Mouse (Mus musculus) lung, adult 2 months (tissue): Measurements from ENCODE around the gene Babam2.

Experiments
- CTCF ChIP-seq: fragments of 200-500 bp; IDR thresholded peaks from 2 replicates; pipeline ENCODE4 v1.5.1; 2011; ENCODE audit warnings: mild to moderate bottlenecking, low read length, control low read depth; ENCODE audit not compliant: insufficient read depth
- POLR2A ChIP-seq: fragments of 200-500 bp; IDR thresholded peaks from 2 replicates; pipeline ENCODE4 v1.6.1; 2011; ENCODE audit warnings: low read depth, mild to moderate bottlenecking, control low read depth, low read length, borderline replicate concordance; ENCODE audit errors: extremely low read depth

DNA sequence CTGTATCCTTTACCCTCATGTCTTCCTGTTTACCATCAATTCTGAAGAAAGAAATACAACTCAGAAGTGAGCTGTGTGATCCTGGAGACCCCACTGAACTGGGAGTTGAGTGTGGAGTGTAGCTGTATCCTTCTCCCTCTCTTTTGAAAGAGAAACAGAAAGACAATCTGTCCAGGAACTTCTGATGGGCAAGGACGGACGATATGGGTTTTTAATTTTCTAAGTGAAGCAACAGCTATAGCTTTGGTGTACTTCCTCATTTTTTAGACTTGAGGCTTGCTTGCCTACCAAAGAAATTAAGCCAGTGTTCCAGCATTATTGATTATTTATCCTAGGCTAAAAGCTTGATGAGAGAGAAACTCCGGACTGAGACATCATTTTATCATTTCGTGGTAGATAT is 116.6 kb downstream of the Babam2 start:
- TF ChIP-seq POLR2A, result no peak
- no peak for TF ChIP-seq CTCF
